Mouse (Mus musculus) NIH3T3 (cell line): ENCODE data around the gene Anks6.

Experiments used
- DNase-seq: peaks from one replicate; pipeline ENCODE4 v3.0.0-alpha.2; 2012; ENCODE audit warnings: low read depth

The Anks6 gene

GRCm38 (mm10) chr4:46988824-46989223 lies 68.4 kb downstream of the Anks6 start:
- no peak for DNase-seq

- DNase-seq, result no peak
These were observed 69.0 kb downstream of the Anks6 start for GRCm38 (mm10) chr4:46988257-46988656.

GRCm38 (mm10) chr4:46987809-46988208 lies 69.4 kb downstream of the Anks6 start:
- no peak for DNase-seq

GRCm38 (mm10) chr4:46986054-46986453 lies 71.2 kb downstream of the Anks6 start:
- no peak for DNase-seq

GRCm38 (mm10) chr4:46982912-46983311 lies 74.3 kb downstream of the Anks6 start:
- no peak for DNase-seq

- DNase-seq, result peak; percentile 9
These were observed 75.1 kb downstream of the Anks6 start for GRCm38 (mm10) chr4:46982094-46982493.

GRCm38 (mm10) chr4:46978371-46978770 lies 78.9 kb downstream of the Anks6 start:
- DNase-seq, result no peak

GRCm38 (mm10) chr4:46977161-46977560 lies 80.1 kb downstream of the Anks6 start:
- no peak for DNase-seq

GRCm38 (mm10) chr4:46976671-46977071 lies 80.6 kb downstream of the Anks6 start:
- DNase-seq, result no peak

- no peak for DNase-seq
These were observed 83.9 kb downstream of the Anks6 start for GRCm38 (mm10) chr4:46973322-46973721.

GRCm38 (mm10) chr4:46967981-46968380 lies 89.2 kb downstream of the Anks6 start:
- DNase-seq, result no peak

- DNase-seq, result no peak
These were observed 90.7 kb downstream of the Anks6 start for GRCm38 (mm10) chr4:46966551-46966950.
